Mouse (Mus musculus): ENCODE results near the gene Prss38. TPM values are rescaled to one million over a fixed set of nuclear protein-coding genes. Genes with fewer than 3 reads are reported as not detected.

The Prss38 gene
- polyA plus RNA-seq, 1 experiment from 2014 or later, result not detected

DNA sequence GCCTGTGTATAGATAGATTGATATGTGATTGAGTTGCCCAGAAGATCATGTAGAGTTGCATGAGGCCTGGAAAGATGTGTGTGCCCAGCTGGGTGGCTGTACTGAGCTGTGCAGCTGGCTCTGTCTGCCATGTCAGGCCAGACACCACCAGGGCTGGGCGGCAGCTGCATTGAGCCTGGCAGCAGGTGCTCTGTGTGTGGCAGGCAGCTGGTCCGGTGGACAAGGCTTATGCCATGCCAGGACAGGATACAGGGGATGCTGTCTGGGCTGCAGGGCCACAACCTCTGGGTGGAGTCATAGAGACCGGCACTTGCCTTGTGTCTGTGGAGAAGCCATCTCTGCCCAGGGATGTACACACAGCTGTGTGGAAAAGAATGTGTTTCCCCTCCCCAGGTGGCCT lies 52.5 kb downstream of the Prss38 start:
- Histone ChIP-seq H3K9ac (ENCODE audit: low read depth, low read length) (no peak overlapping the region), H3K4me1 (ENCODE audit: control insufficient read depth, insufficient read depth, low read depth, low read length) (no peaks in the 10 kb centered on the region), H3K4me2 (ENCODE audit: low read length) (no peak overlapping the region), H3K9me3 (ENCODE audit: control insufficient read depth, low read length) (no peaks in the 10 kb centered on the region), H3K4me3 (ENCODE audit: low read length) (no peak overlapping the region), H3K27me3 (replicated peaks; ENCODE audit: control insufficient read depth, insufficient read depth, low read length) (no peaks in the 10 kb centered on the region), H3K27ac (ENCODE audit: low read depth, low read length) (no peak overlapping the region), H3K36me3 (ENCODE audit: control insufficient read depth, insufficient read depth, low read length) (no peaks in the 10 kb centered on the region)
- no peak for ATAC-seq
- 52% methylated on average over 2 of the region's 3 CpGs for WGBS

Small RNA genes lying within 50 kb of the gene (microRNA-seq; reads per million reads assigned to microRNA genes)
- gene Gm24756, result not detected

Other genes with a start within 250 kb of the Prss38 start
- 0.48 and 0.71 TPM in 2 replicates for gene Obscn, start 239.3 kb downstream of the Prss38 start, polyA plus RNA-seq (2015; fragmentation: Nextera tagmentation; extraction: Ambion mirVana)
- gene Iba57, start 211.9 kb downstream of the Prss38 start, polyA plus RNA-seq (2015; fragmentation: Nextera tagmentation; extraction: Ambion mirVana), result 7.3 and 7.8 TPM in 2 replicates
- gene Gjc2, start 192.4 kb downstream of the Prss38 start, polyA plus RNA-seq (2015; fragmentation: Nextera tagmentation; extraction: Ambion mirVana), result 0.20 and 0.22 TPM in 2 replicates
- gene Guk1, start 183.4 kb downstream of the Prss38 start, polyA plus RNA-seq (2015; fragmentation: Nextera tagmentation; extraction: Ambion mirVana), result 252 and 294 TPM in 2 replicates
- gene Mrpl55, start 173.2 kb downstream of the Prss38 start, polyA plus RNA-seq (2015; fragmentation: Nextera tagmentation; extraction: Ambion mirVana), result 92.1 and 95.9 TPM in 2 replicates
- gene 2310033P09Rik, start 167.3 kb downstream of the Prss38 start, polyA plus RNA-seq (2015; fragmentation: Nextera tagmentation; extraction: Ambion mirVana), result 26.8 and 27.6 TPM in 2 replicates
- gene Arf1, start 147.4 kb downstream of the Prss38 start, polyA plus RNA-seq (2015; fragmentation: Nextera tagmentation; extraction: Ambion mirVana), result 684 and 686 TPM in 2 replicates
- 0.45 and 0.77 TPM in 2 replicates for gene Wnt3a, start 84.9 kb downstream of the Prss38 start, polyA plus RNA-seq (2015; fragmentation: Nextera tagmentation; extraction: Ambion mirVana)
- 3.1 and 3.5 TPM in 2 replicates for gene Wnt9a, start 68.7 kb downstream of the Prss38 start, polyA plus RNA-seq (2015; fragmentation: Nextera tagmentation; extraction: Ambion mirVana)
- gene Jmjd4, start 74.4 kb upstream of the Prss38 start, polyA plus RNA-seq (2015; fragmentation: Nextera tagmentation; extraction: Ambion mirVana), result 18.9 and 20.0 TPM in 2 replicates
- gene Snap47, start 75.5 kb upstream of the Prss38 start, polyA plus RNA-seq (2015; fragmentation: Nextera tagmentation; extraction: Ambion mirVana), result 602 and 634 TPM in 2 replicates
- gene Zfp867, start 96.8 kb upstream of the Prss38 start, polyA plus RNA-seq (2015; fragmentation: Nextera tagmentation; extraction: Ambion mirVana), result 11.3 and 11.7 TPM in 2 replicates
- 11.4 and 15.5 TPM in 2 replicates for gene Zkscan17, start 151.1 kb upstream of the Prss38 start, polyA plus RNA-seq (2015; fragmentation: Nextera tagmentation; extraction: Ambion mirVana)
- 0.07 and 0.10 TPM in 2 replicates for gene Nlrp3, start 165.9 kb upstream of the Prss38 start, polyA plus RNA-seq (2015; fragmentation: Nextera tagmentation; extraction: Ambion mirVana)
- not detected in 2 replicates for gene Olfr222, start 200.6 kb upstream of the Prss38 start, polyA plus RNA-seq (2015; fragmentation: Nextera tagmentation; extraction: Ambion mirVana)
- gene Olfr223, start 217.6 kb upstream of the Prss38 start, polyA plus RNA-seq (2015; fragmentation: Nextera tagmentation; extraction: Ambion mirVana), result not detected in 2 replicates

Measured in hindbrain, embryonic 16.5 days (tissue).